Mouse (Mus musculus): ENCODE measurements around the gene Casp6. TPM values are rescaled to one million over a fixed set of nuclear protein-coding genes. Genes with fewer than 3 reads are reported as not detected.

Casp6 gene
- polyA plus RNA-seq, 1 experiment = 86.1 TPM

DNA sequence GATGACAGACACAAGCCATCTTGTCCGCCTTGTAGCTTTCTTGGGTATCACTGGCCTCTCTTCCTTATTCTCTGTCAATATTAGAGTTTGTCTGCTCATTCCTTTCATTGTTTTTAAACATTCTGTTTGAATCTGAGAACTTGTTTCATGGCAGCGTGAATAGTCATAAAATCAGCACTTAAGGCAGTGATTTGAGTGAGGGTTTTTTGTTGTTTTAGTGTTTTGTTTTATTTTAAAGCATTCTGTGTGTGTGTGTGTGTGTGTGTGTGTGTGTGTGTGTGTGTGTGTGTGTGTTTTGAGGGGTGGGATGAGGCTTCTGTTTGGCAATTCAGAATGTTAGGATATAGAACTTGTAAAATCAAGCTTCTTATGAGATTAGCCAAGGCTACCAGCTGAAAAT, 21.3 kb upstream of the Casp6 start:
- H3K4me3 ChIP-seq (ENCODE audit: control insufficient read depth, insufficient read depth, low read length) = no peak overlapping the region

DNA sequence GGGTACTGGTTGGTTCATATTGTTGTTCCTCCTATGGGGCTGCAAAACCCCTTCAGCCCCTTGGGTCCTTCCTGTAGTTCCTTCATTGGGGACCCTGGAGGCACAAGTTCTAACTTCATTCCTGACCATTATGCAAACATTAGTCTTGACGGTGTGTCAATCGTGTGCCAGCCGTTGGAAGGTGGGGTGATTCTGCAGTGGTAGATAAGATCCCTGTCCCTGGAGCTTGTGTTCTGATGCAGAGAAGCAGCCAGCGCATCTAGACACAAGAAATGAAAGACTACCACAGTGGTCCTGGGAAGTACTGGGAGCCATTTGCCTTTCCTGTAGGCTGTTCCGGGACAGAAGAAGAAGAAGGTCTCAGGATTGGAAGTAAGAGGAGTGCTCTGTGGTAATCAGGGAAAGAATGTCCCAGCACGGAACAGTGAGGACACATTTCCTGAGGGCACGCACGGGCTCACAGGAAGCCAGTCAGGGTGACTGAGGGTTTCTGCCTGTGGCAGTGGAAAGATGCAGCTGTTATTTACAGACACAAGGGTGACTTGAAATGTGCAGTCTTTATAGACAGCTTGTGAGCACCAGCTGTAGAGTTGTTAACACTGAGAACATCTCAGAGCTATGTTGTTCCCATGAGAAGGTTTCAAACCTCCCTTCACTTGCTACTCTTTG, 20.2 kb upstream of the Casp6 start:
- Histone ChIP-seq H3K36me3 (ENCODE audit: control insufficient read depth, insufficient read depth, low read length) (no peaks in the 10 kb centered on the region), H3K4me3 (ENCODE audit: control insufficient read depth, insufficient read depth, low read length) (no peak overlapping the region), H3K27ac (ENCODE audit: control insufficient read depth, insufficient read depth, low read length) (peak overlapping the region; percentile 84), H3K27me3 (ENCODE audit: control insufficient read depth, insufficient read depth, low read length) (no peaks in the 10 kb centered on the region), H3K4me1 (replicated peaks; ENCODE audit: control insufficient read depth, insufficient read depth, low read length) (peaks cover 26% of the 10 kb centered on the region)
- WGBS = 48% methylated on average over 8 of the region's 8 CpGs
- no peak for TF ChIP-seq CTCF (IDR thresholded peaks at IDR 0.05; ENCODE audit: borderline replicate concordance, control insufficient read depth, extremely low read depth, insufficient read depth, low read length, poor library complexity)
- no peak for TF ChIP-seq POLR2A (IDR thresholded peaks at IDR 0.05; ENCODE audit: control insufficient read depth, extremely low read depth, insufficient read depth, low read length, poor library complexity)
- peak; percentile 37 for DNase-seq

More for the DNA sequence above, 21.3 kb upstream of the Casp6 start:
- Histone ChIP-seq H3K27me3 (ENCODE audit: control insufficient read depth, insufficient read depth, low read length) (no peaks in the 10 kb centered on the region), H3K27ac (ENCODE audit: control insufficient read depth, insufficient read depth, low read length) (no peak overlapping the region), H3K4me1 (replicated peaks; ENCODE audit: control insufficient read depth, insufficient read depth, low read length) (peaks cover 26% of the 10 kb centered on the region), H3K36me3 (ENCODE audit: control insufficient read depth, insufficient read depth, low read length) (no peaks in the 10 kb centered on the region)
- no peak for DNase-seq
- WGBS = 96% methylated on average over 2 of the region's 2 CpGs
- TF ChIP-seq POLR2A (IDR thresholded peaks at IDR 0.05; ENCODE audit: control insufficient read depth, extremely low read depth, insufficient read depth, low read length, poor library complexity) (no peak), CTCF (IDR thresholded peaks at IDR 0.05; ENCODE audit: borderline replicate concordance, control insufficient read depth, extremely low read depth, insufficient read depth, low read length, poor library complexity) (no peak)

DNA sequence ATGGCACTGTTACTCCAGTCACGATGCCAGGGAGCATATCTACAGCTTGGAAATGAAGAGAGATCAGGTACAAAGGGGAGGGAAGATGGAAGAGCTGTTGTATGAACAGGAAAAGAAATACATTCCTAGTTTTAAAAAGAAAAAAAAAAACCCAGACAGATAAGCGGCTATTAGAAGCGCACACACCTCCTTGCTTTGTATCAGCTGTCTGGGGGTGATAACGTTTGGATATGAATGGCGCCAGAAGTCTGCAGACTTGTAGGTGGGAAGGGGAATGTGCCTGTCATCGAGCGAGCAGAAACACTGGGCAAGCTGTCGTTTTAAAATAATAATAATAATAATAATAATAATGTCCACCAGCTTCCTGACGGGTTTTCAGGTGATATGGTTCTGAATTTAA, 15.6 kb upstream of the Casp6 start:
- Histone ChIP-seq H3K36me3 (ENCODE audit: control insufficient read depth, insufficient read depth, low read length) (peaks cover 6% of the 10 kb centered on the region; the same call in 1 of the 2 replicates), H3K27ac (ENCODE audit: control insufficient read depth, insufficient read depth, low read length) (no peak overlapping the region), H3K4me3 (ENCODE audit: control insufficient read depth, insufficient read depth, low read length) (no peak overlapping the region), H3K4me1 (replicated peaks; ENCODE audit: control insufficient read depth, insufficient read depth, low read length) (peaks cover 20% of the 10 kb centered on the region), H3K27me3 (ENCODE audit: control insufficient read depth, insufficient read depth, low read length) (no peaks in the 10 kb centered on the region)
- TF ChIP-seq CTCF (IDR thresholded peaks at IDR 0.05; ENCODE audit: borderline replicate concordance, control insufficient read depth, extremely low read depth, insufficient read depth, low read length, poor library complexity) (no peak), POLR2A (IDR thresholded peaks at IDR 0.05; ENCODE audit: control insufficient read depth, extremely low read depth, insufficient read depth, low read length, poor library complexity) (no peak)
- WGBS = 96% methylated on average over 9 of the region's 9 CpGs
- DNase-seq = no peak

DNA sequence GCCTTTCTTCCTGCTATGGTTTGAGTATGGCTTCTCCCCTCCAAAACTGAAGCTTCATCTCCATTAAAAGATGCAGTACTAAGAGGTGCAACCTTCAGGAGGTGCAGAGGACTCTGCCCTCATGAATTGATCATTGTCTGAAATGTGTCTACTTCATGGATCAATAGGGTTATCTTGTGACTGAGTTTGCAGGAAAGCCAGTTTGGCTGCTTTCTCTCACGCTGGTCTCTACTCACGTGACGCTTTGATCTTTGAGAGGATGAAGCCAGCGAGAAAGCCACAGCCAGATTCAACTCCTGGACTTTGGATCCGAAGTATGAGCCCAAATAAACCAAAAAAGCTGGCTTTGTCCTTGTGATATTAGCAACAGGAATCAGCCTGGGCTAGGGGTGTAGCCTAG, 14.8 kb upstream of the Casp6 start:
- H3K36me3 ChIP-seq (ENCODE audit: control insufficient read depth, insufficient read depth, low read length) = peaks cover 13% of the 10 kb centered on the region
- no peaks in the 10 kb centered on the region for H3K27me3 ChIP-seq (ENCODE audit: control insufficient read depth, insufficient read depth, low read length)
- H3K4me3 ChIP-seq (ENCODE audit: control insufficient read depth, insufficient read depth, low read length) = no peak overlapping the region
- no peak overlapping the region for H3K27ac ChIP-seq (ENCODE audit: control insufficient read depth, insufficient read depth, low read length)
- H3K4me1 ChIP-seq (replicated peaks; ENCODE audit: control insufficient read depth, insufficient read depth, low read length) = peaks cover 13% of the 10 kb centered on the region
- TF ChIP-seq CTCF (IDR thresholded peaks at IDR 0.05; ENCODE audit: borderline replicate concordance, control insufficient read depth, extremely low read depth, insufficient read depth, low read length, poor library complexity) (no peak), POLR2A (IDR thresholded peaks at IDR 0.05; ENCODE audit: control insufficient read depth, extremely low read depth, insufficient read depth, low read length, poor library complexity) (no peak)
- DNase-seq = no peak
- WGBS = 91% methylated on average over 5 of the region's 5 CpGs

DNA sequence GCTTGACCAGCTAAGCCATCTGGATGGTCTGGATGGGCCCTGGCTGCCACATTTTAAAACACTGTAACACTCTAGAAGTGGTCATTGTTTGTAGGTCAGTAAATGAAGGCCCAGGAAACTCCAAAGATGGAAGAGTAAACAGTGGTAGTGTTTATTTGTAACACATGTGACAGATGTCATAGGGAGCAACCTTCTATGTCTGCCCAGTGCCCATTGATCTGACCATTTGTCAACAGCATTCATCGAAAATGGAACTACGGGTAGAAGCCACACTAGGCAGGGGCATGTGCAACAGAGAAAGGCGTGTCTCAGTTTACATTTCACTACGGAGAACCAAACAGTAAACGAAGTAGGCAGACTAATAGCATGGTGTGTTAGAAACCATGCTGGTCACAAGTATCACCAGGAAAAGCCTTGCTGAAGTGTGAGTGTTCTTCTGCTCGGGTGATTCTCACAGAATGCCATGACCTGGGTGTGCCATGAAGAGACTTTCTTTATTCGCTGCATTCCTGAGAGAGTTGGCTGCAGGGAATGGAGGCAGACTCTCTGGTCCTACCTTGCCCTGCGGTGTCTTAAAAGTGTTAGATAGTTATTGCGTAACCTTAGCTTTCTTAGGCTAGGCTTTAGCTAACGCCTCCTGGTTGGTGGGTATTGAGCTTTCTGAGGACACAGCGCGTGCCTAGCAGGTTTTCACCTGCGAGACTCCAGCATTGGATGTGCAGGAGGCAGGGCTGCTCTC, 13.3 kb upstream of the Casp6 start:
- H3K4me1 ChIP-seq (replicated peaks; ENCODE audit: control insufficient read depth, insufficient read depth, low read length) = peaks cover 2% of the 10 kb centered on the region
- WGBS = 96% methylated on average over 13 of the region's 13 CpGs
- H3K36me3 ChIP-seq (ENCODE audit: control insufficient read depth, insufficient read depth, low read length) = peaks cover 21% of the 10 kb centered on the region
- no peak overlapping the region for H3K4me3 ChIP-seq (ENCODE audit: control insufficient read depth, insufficient read depth, low read length)
- DNase-seq = no peak
- no peak overlapping the region for H3K27ac ChIP-seq (ENCODE audit: control insufficient read depth, insufficient read depth, low read length)
- no peak for TF ChIP-seq CTCF (IDR thresholded peaks at IDR 0.05; ENCODE audit: borderline replicate concordance, control insufficient read depth, extremely low read depth, insufficient read depth, low read length, poor library complexity)
- no peak for TF ChIP-seq POLR2A (IDR thresholded peaks at IDR 0.05; ENCODE audit: control insufficient read depth, extremely low read depth, insufficient read depth, low read length, poor library complexity)
- H3K27me3 ChIP-seq (ENCODE audit: control insufficient read depth, insufficient read depth, low read length) = no peaks in the 10 kb centered on the region

DNA sequence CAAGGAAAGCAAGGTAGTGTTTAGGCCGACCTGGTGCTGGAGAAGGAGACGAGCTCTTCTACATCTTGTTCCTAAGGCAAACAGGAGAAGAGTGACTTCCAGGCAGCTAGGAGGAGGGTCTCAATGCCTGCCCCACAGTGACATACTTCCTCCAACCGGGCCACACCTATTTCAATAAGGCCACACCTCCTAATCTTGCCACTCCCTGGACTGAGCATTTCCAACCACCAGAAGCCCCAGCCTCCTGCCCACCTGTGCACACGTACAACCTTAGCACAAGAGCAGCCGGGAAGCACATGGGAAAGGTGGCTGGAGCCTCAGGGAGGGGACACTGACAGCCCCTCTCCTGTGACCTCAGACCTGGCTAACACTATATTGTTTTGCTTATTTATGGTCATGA, 9.2 kb upstream of the Casp6 start:
- 93% methylated on average over 5 of the region's 5 CpGs for WGBS
- Histone ChIP-seq H3K27me3 (ENCODE audit: control insufficient read depth, insufficient read depth, low read length) (no peaks in the 10 kb centered on the region), H3K27ac (ENCODE audit: control insufficient read depth, insufficient read depth, low read length) (no peak overlapping the region), H3K4me3 (ENCODE audit: control insufficient read depth, insufficient read depth, low read length) (no peak overlapping the region), H3K36me3 (ENCODE audit: control insufficient read depth, insufficient read depth, low read length) (peaks cover 29% of the 10 kb centered on the region), H3K4me1 (replicated peaks; ENCODE audit: control insufficient read depth, insufficient read depth, low read length) (no peaks in the 10 kb centered on the region)
- TF ChIP-seq CTCF (IDR thresholded peaks at IDR 0.05; ENCODE audit: borderline replicate concordance, control insufficient read depth, extremely low read depth, insufficient read depth, low read length, poor library complexity) (no peak), POLR2A (IDR thresholded peaks at IDR 0.05; ENCODE audit: control insufficient read depth, extremely low read depth, insufficient read depth, low read length, poor library complexity) (no peak)
- no peak for DNase-seq

Measured in thymus, adult 2 months (tissue).